Mouse (Mus musculus): Measurements from ENCODE around the gene Pde4dip.

GRCm38 (mm10) chr3:97890205-97890604, 1.7 kb upstream of the Pde4dip start:
- TF ChIP-seq GATA1 (IDR thresholded peaks at IDR 0.05; ENCODE audit: low read length), result no peak
- no peak for TF ChIP-seq TAL1 (IDR thresholded peaks at IDR 0.05; ENCODE audit: low read length)

Measured in erythroblast, embryonic 14.5 days (primary cell).